Mouse (Mus musculus) ovary, postnatal 10 days (tissue): ENCODE data around the gene Saa3.
"Not testable (repeated sequence)": the region's sequence is repeated elsewhere in the genome, so short reads cannot be mapped to it uniquely, and the experiment has no call there.

Experiments used
- DNase-seq: peaks from one replicate; pipeline ENCODE4 v3.0.0; 2022; ENCODE audit warnings: low spot score

Saa3 gene

DNA sequence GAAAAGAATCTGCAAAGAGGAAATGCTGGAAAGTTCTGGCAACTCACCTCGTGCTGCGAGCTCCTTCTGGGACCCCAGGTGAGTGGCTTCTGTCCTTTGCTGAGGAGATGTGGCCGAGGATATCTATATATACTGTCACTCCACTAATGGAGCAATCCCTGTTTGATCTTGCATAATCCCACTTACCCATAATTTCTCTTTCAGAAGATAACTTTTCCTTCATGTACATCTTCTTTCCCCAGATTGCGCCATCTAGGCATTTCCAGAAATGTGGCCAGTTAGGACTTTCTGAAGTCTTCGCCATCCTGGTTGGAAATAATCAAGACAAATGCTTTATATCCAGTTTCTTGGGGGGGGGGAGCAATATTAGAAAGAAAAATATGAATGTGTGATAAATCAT, at the start of gene Saa3:
Gene Saa3 (minus strand): TSS at position 101 of the 400 bp plus-strand sequence.
- DNase-seq: no peak

DNA sequence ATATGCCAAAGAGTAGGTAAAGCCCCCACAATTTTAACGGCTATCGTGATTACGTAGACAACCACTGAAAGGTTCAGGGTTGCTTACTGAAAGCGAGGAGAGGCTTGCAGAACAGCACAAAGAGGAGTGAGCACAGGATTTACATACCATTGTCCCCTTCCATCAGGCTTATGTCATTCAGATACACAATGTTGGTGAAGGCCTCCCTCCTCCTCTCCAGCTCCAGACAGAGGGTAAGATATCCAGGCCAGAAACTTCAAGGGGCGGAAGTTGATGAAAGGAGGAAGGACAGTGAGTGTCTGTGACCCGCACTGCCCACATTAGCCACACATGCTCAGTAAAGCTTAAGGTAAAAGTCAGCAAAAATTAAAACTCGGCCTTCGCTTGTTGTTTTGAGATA, 49.2 kb upstream of the Saa3 start:
- DNase-seq: no peak

DNA sequence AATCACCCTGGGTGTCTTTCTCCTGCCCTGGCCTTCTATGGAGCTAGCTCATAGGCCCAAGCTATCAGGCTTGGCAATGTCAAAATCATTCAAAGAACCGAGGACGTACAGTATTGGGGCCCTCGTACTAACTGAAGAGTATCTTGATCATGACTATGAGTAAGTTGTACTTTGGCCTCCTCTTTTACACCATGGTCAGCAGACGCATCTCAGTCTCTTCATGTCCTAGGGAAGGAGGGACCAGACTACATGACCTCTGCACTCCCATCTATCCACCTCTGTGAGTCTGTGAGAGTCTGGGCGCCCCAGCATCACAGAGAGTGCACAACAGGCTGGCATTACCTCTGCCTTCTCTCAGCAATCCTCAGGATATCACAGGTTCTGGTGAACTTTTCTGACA, 47.1 kb upstream of the Saa3 start:
- no peak for DNase-seq

DNA sequence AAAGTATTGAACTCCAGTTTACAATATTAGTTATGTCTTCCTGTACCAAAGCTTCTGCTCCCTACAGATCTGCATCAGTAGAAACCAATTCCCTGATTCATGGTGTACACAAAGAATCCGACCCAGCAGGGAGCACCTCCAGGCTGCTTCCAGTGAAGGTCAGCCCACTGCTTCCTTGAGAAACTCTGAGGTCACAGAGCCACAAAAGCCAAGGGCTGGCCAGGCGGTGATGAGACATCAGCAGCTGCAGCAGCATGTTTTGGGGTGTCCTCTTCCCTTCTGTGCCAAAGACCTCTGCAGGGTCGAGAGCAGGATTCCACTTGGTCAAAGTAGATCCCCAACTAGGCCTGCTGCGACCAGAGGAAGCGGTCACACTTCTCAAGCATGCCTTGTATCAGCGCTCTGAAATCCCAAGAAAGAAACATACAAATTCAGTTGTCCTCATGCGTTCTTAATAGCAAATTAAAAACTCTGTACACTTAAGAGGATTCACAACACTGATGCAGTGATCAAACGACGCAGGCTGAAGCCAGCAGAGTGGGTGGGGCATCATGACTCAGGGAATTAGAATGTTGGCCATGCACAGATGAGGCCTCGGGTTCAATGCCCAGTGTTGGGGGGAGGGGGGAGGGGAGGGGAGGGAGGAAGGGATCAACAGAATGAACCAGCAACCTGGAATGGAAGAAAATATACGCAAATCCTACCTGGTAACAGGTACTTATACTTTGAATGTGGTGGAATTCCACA, 45.7 kb upstream of the Saa3 start:
- DNase-seq: no peak

DNA sequence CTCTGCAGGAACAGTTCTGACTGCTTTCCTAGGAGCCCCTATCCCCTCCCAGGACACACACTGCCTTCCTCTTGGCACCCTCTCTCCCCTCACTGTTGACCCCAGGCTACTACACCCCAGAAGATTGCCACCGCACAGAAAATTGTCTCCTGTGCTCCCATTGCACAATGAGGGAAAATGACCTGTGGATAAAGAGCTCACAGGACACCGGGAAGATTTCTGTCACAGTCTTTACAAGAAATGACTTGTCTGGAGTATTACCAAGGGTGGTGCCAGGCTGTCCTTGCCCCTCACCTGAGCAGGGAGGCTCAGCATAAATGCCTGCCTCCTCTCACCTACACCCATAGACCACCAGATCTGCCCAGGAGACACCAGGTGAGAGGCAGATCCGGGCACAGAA, 36.0 kb upstream of the Saa3 start, which contains the start of gene Saa2:
Gene Saa2 (plus strand): TSS at position 301 of the 400 bp plus-strand sequence.
- DNase-seq: no peak

DNA sequence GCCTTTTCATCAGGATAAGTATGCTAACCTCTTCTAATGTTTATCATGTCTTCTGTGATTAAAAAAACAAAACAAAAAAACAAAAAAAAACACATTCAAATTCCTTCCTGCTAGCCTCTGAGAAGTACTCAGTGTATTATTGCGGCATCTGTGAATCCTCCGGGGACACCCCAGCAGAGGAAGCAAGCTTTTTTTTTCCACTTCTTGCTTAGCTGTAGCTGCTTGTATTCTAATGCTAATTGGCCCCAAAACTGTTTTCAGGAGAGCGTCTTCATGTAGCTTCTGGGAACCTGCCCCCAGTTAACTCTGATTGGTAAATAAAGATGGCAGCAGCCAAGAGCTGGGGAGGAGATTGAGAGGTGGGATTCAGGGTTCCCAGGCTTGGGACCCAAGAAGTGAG, 33.0 kb upstream of the Saa3 start:
- DNase-seq: no peak

DNA sequence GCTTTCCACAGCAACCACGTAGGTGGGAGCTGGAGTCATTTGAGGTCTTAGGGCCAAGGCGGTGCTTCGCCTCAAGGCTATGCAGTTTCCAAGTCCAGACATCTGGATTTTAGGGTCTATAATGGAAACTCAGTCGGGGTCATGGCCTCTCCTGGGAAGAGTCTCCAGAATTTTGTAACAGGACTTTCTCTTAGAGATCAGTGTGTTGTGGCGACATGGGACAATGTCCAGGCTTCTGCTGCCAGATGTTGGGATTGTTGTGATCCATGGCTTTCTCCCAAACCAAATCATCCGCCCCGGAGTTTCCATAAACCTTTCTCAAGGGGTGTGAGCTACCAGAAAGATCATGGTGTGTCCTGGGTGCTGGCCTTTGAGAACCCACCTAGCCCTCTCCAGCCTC, 30.9 kb upstream of the Saa3 start:
- no peak for DNase-seq

DNA sequence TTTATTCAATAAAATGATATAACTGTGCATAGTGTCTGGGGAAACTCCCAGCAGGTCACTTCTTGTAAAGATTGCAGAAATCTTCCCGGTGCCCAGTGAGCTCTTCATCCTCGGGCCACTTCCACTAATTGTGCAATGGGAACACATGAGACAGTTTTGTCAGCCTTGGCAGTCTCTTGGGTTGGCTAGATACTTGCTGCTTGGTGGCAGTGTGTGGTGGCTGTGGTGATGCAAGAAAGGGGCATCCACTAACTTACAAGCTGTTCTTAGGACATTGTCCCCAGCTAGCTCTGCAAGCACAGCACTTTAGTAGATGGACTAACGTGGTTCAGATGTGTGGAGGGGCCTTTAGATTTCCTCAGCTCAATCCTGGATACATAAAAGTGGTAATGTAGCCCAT, 30.3 kb upstream of the Saa3 start:
- DNase-seq: no peak

DNA sequence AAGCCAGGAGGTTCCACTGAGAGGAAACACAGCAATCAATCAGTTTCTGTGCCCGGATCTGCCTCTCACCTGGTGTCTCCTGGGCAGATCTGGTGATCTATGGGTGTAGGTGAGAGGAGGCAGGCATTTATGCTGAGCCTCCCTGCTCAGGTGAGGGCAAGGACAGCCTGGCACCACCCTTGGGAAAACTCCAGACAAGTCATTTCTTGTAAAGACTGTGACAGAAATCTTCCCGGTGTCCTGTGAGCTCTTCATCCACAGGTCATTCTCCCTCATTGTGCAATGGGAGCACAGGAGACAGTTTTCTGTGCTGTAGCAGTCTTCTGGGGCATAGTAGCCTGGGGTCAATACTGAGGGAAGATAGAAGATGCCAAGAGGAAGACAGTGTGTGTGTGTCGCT, 27.4 kb upstream of the Saa3 start, which contains the start of gene Saa1:
Gene Saa1 (minus strand): TSS at position 101 of the 400 bp plus-strand sequence.
- DNase-seq: not testable (repeated sequence)

DNA sequence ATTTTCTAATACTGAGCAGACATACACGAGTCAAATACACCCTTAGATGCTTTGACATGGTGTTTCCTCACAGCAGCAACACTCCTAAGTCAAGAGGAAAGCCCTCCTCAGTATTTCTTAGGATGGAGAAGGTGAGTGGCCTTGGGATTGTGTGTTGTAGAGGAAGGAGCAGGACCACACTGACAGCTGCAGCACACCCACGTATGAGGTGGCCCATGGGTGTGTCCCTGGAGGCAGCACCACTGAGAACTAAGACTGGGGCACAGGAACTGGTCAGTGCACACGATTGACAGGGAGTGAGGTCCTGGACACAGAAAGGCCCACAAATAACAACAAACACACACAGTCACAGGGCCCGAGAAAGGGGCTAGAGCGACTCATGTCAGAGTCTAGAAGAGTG, 24.5 kb upstream of the Saa3 start:
- not testable (repeated sequence) for DNase-seq

DNA sequence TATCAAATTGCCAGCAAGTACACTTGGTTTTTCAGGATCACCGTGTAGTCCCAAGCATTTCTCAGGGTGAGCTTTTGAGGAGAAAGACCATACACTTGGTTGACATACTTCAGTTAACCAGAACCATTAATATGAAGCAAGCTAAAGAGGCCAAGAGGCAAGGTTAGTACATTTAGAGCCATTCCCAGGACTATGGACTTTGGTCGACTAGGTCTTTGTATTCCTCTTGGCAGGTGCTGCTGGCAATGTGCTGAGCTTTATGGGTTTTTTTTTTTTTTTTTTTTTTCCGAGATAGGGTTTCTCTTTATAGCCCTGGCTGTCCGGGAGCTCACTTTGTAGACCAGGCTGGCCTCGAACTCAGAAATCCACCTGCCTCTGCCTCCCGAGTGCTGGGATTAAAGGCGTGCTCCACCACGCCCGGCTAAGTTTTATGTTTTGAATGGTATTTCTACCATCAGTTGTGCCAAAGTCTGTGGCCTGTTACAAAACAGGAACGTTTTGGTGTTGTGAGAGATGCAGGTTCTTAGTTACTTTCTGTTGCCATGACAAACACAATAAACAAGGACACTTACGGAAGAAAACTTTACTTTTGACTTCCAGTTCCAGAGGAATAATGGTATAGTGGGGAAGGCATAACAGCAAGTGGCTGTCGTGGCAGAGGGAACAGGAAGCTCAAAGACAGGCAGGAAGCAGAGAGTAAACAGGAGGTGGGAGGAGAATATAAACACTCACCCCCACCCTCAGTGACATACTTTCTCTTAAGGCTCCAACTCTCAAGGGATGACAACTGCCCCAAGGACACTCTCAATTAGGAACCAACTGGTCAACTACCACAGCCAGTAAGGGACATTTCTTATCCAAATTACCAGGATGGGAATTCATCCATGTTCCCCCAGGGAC, 23.3 kb upstream of the Saa3 start:
- no peak for DNase-seq

DNA sequence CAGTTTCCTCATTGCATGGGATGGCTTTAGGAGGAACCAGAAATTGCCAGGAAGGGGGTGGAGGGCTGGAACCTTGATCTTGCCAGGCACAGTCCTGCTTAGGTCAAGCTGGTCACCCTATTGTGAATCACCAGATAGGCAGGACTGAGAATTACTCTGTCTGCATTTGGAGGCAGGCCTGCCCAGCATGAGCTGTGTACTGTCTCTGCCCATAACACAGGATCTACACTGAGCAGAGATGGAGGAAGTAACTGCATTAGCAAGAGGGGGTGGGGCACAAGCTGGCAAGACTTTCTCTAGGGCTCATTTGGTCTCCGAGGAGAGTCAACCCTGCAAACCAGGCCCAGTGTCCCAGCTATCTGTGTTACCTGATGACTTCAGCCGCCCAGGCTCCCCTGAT, 19.5 kb upstream of the Saa3 start:
- DNase-seq: no peak

DNA sequence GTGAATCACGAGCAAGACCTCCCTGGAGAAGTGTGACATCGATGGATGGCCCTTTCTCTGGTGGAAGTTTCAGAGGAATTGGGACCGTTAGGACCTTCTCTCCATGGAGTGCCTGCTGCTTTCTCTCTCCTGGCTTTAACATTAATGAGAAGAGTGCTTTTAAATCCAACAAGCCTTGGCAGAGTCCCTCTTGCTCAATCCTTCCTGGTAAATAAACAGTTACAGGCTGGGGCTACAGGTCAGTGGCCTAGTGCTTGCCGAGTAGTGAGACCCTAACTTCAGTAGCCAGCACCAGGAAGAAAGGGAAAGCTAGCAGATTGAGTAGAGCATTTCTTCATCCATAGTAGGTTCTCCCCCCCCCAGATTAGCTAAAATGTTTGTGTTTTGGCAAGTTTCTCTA, 17.0 kb upstream of the Saa3 start, which contains the start of gene Saa4:
Gene Saa4 (minus strand): TSS at position 146 of the 400 bp plus-strand sequence.
- no peak for DNase-seq

DNA sequence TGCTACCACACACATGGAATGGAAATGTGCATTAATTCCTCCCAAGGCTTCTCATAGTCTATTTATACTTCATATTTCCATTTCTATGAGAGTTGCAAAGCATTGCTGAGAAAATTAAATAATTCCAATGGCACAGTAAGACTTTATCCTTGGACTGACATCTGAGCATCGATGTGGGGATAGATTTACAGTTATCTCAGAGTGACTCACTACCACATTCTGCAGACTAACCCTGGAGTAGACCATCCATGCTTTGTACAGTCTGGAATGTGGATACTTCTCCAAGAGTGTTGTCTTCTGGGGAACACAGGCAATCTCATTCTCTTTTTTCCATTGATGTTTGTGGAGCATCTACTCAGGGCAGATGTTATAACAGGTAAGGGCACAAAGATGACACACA, 12.1 kb upstream of the Saa3 start:
- DNase-seq: no peak

DNA sequence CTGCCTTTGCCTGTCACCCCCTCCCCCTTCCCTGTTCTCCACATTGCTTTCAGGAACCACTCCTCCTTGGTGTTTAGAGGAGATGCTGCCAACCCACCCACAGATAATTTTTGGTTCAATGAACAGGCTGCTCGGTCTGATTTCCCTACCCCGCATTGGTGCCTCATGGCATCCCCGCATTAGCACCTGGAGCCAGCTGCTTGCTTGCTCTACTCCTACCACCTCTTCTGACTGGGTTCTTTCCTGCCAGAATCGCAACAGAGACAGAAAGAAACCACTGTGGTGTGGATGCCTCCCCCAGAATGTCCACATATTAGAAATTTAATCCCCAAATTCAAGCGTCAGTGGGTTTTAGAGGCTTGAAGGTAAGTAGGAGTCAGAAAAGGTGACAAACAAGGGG, 8.9 kb upstream of the Saa3 start:
- no peak for DNase-seq

DNA sequence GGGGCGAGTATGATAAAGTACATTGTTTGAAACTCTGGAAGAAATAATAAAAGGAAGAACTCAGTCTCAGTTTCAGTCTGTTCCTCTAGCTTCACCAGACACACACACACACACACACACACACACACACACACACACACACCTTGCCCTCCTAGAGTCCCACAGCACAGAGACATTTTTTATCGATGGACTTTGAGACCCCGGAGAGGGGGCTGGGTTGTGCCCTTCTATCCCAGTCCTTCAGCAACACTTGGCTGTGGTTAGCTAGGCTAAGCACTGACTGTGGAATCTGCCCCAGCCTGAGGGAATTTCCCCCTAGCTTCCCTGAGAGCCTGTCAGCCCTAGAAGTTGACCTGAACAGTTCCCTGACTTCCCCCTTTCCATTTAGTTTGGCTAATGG, 8.3 kb upstream of the Saa3 start:
- no peak for DNase-seq

DNA sequence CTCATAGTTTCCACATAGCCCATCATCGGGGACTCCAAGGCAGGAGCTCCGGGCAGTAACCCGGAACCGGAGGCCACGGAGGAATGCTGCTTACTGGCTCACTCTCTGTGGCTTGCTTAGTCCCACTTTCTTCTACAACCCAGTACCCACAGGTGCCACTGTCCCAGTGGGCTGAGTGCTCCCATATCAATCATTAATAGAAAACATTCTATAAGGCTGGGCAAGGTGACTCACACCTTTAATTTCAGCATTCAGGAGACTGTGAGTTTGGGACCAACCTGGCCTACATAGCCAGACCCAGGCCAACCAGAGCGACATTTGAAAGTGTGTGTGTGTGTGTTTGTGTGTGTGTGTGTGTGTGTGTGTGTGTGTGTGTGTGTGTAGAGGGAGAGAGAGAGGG, 7.9 kb upstream of the Saa3 start:
- DNase-seq: no peak

DNA sequence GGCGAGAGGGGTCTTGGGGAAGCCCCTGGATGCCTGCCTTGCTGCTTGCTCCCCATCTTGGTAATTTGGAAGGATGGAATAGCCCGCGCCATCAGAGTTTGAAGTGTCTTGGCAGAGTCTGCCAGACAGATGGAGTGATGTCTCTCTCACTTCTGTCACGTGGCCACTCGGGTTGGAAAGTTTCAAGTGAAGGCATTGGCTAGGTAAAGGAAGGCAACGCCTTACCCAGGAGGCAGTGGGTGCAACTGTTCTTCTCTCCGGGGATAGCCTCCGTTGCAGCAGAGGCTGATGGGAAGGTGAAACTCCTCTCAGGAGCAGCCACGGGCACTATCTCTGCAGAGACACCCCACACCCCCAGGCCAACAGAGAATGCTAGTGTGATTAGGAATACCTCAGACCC, 5.0 kb upstream of the Saa3 start:
- no peak for DNase-seq

DNA sequence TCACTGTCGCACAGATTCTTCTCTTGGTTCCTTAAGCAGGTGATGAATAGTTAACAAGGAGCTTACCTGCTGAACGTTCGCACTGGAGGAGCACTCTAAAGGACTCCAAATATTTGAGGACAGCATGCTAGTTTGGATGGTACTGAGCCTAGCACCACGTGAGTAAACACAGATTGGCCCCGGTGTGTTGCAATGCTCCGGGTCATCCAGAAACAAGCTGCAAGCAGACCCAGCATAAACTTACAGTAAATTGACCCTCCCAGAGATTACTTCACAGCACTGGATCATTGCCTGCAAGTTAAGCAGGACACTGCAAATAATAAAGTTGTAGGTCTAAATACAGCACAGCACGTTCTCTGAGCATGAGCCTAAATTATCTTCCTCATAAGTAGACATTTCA, 4.0 kb upstream of the Saa3 start:
- no peak for DNase-seq

DNA sequence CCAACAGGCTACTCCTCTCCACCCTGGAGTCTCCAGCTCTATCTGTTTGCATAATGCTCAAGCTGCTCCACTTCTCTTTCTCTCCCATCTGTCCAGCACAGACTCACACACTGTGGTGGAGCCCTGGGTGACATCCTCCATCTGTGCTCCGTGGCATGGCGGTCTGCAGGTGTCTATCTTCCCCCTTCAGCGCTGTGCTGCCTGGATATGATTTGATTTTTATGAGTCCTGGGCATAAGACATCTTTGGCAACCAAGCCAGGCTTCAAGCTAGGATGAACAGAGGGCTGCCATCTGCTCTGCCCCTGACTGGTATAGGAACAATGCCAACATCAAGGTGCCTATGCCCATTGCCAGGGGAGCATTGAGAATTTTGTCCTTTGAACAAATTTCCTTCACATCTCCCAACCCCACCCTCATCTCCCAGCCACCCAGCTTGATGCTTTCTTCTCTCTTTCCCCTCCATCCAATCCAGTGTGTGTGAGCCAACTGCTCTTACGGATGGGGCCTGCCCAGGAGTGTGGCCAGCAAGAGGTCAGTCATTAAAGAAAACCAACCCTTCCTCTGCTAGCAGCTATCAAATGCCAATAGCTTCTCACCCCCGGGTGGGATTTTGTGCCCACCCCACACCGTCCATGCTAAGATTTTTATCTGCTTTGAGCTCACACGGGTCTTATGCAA, 3.2 kb upstream of the Saa3 start:
- DNase-seq: no peak

DNA sequence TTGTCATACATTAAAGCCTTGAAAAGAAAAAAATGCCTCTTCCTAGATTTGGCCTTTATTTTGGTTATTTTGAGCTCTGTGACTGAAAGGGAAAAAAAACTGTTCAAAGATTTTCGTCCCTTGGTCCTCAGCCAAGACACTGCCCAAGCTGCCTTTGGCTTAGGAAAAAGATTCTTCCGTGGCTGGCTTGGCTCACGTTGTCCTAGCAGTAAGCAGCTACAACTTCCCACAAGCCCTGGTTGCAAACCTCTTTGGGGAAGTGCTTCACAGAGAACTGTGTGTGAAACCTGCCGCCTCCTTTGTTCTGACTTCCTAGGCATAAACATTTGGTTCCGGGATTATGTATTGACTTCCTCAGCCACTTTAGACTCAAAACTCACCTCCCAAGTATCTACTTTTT, 1.4 kb upstream of the Saa3 start:
- DNase-seq: no peak

DNA sequence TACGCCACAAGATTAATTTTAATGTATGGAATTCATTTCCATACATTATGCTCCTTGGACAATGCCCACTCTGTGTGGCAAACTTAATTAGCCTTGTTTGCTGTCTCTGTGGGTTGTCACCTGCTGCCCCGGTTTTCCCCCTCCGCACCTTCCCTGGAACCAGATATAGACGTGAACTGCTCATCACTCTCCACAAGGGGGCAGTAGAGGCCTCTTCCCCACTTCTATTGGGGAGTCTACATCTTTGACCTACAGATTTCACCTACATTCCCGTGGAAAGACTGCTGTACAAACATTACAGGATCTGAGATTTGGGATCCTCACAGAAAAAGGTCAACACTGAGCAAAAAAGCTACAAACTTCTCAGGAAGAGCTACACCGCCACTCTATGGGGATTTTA, 982 bp downstream of the Saa3 start:
- peak; percentile 13 for DNase-seq

DNA sequence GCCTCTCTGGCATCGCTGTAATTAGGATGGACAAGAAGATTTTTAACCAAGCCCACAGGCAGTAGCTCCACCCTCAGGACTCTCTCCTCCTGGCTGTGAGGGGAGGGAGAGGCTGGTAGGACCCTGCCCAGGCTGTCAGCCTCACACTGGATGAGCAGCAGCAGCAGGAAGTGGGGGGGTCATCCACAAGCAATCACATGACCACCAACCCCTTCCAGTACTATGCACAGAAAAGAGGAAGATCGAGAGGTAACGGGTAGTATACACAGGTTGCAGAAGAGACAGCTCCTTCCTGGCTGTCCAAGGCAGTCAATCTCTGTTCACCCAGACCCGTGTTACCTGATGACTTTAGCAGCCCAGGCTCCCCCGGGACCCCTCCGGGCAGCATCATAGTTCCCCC, 3.2 kb downstream of the Saa3 start:
- DNase-seq: no peak
